Mouse (Mus musculus) cortical plate, adult 2 months (tissue): ENCODE measurements around the gene E130308A19Rik.

Experiments
- CTCF ChIP-seq: fragments of 200-500 bp; IDR thresholded peaks from 2 replicates; pipeline ENCODE4 v1.5.1; 2011; ENCODE audit warnings: mild to moderate bottlenecking, control low read depth, low read length; ENCODE audit not compliant: insufficient read depth; ENCODE audit errors: extremely low read depth
- POLR2A ChIP-seq: fragments of 200-500 bp; IDR thresholded peaks from 2 replicates; pipeline ENCODE4 v1.6.1; 2011; ENCODE audit warnings: mild to moderate bottlenecking, low read length, control low read depth; ENCODE audit not compliant: insufficient read depth; ENCODE audit errors: extremely low read depth

- TF ChIP-seq CTCF: no peak
- TF ChIP-seq POLR2A: no peak
Observed at GRCm38 (mm10) chr4:59789015-59789414, 163.0 kb downstream of the E130308A19Rik start.
